Mouse (Mus musculus) gastrocnemius, postnatal 36 days (tissue): Measurements from ENCODE around the gene Myog. TPM values are rescaled to one million over a fixed set of nuclear protein-coding genes. Genes with fewer than 3 reads are reported as not detected.
"Not testable (repeated sequence)": the region's sequence is repeated elsewhere in the genome, so short reads cannot be mapped to it uniquely, and the experiment has no call there.

Experiments
- DNase-seq, 2 experiments: peaks; one replicate each; pipeline ENCODE4 v3.0.0; 2022
- intact Hi-C: fragments of 180-260 bp; cut with DNase I; formaldehyde crosslinking; loops from one replicate; pipeline ENCODE4 v1.15.1; 2025
- long read RNA-seq, 2 experiments: library from polyadenylated mRNA; stranded (forward); transcript quantifications; one replicate each; pipeline ENCODE4 v2.0.0; 2021
- total RNA-seq, 2 experiments: library from RNA; stranded (reverse); gene quantifications; 2 replicates each; pipeline ENCODE4 v1.2.3; 2021

The Myog gene
- total RNA-seq = 10 to 100 TPM; 20.1 to 20.9 TPM
- long read RNA-seq, experiment 1, transcript Myog-201 (3 exons, 1,495 nt) = major isoform, 32 of 42 reads
- long read RNA-seq, experiment 1, partial matches to known transcripts = 0 of 42 reads
- long read RNA-seq, experiment 1, other reads (novel, unspliced or antisense) = 10 of 42 reads
- long read RNA-seq, experiment 2, transcript Myog-201 (3 exons, 1,495 nt) = major isoform, 54 of 67 reads
- long read RNA-seq, experiment 2, partial matches to known transcripts = 12 of 67 reads
- long read RNA-seq, experiment 2, other reads (novel, unspliced or antisense) = 1 of 67 reads

DNA sequence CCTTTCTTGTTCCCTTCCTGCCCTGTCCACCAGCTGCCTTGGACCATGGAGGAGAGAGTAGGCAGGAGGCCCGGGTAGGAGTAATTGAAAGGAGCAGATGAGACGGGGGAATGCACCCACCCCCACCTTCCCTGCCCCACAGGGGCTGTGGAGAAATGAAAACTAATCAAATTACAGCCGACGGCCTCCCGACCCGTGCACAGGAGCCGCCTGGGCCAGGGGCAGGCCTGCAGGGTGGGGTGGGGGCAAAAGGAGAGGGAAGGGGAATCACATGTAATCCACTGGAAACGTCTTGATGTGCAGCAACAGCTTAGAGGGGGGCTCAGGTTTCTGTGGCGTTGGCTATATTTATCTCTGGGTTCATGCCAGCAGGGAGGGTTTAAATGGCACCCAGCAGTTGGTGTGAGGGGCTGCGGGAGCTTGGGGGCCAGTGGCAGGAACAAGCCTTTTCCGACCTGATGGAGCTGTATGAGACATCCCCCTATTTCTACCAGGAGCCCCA is at the start of gene Myog:
Myog (plus strand) TSS at position 392 of the 502 bp plus-strand sequence.
- intact Hi-C loops = no loop called here
- peak; percentile 35 for DNase-seq

DNA sequence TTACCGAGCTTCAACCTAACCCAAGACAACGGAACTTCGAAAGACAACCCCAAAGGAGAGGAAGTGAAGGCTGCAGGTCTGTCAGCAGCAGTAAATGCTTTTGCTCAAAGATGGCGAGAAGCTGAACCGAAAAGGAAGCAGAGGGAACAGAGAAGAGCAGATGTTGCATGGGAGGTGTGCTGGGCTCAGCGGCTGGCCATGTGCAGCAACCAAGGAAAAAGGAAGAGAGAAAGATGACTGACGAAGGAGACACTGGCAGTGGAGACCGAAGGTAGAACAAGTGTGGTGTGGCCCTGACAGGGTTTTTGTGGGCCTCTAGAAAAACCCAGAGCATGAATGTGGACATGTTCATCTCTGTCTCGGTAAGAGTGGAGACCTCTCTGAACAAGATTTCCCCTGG is 49.1 kb upstream of the Myog start:
- no peak for DNase-seq
- intact Hi-C loops = loop anchor here (2.0 kb wide), 1 partner anchor 82 kb away; no protein-coding TSS in a partner anchor

DNA sequence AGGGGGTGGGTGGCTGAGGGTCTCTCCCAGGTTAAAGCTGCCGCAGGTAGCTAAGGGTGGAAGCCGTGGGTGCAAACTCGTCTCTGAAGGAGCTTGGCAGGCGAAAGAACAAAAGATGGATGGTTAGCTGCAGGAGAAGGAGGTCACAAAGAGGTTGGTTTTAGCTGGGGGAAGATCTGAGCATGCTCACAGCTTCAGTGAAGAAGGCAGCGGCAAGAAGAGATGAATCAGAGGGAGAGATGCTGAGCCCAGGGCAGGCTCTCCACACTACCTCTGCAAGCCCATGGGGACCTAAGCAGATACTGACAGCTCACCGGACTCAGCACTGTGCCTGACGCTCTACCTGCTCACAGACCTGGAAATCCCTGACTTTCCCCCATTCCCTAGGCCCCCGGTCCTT is 48.5 kb upstream of the Myog start:
- no peak for DNase-seq
- intact Hi-C loops = loop anchor here (2.0 kb wide), 1 partner anchor 82 kb away; no protein-coding TSS in a partner anchor

DNA sequence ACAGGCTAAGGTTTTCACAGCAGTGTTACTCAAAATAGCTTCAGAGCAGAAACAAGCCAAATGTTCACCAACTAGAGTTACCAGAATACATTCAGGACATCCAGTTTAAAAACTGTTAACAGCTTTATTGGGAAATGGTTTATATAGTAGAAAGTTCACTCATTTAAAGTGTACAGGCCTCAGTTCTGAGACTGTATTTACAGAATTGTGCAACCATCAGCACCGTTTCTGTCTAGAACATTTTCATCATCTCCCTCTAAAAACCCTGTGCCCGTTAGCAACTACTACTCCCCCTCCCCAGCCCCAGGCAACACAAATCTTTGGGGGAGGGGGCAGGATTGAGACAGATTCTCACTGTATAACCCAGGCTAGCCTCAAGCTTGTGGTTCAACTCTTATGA is 47.5 kb upstream of the Myog start:
- DNase-seq = no peak
- intact Hi-C loops = loop anchor here (2.0 kb wide), 2 partner anchors 31 to 35 kb away; no protein-coding TSS in a partner anchor

DNA sequence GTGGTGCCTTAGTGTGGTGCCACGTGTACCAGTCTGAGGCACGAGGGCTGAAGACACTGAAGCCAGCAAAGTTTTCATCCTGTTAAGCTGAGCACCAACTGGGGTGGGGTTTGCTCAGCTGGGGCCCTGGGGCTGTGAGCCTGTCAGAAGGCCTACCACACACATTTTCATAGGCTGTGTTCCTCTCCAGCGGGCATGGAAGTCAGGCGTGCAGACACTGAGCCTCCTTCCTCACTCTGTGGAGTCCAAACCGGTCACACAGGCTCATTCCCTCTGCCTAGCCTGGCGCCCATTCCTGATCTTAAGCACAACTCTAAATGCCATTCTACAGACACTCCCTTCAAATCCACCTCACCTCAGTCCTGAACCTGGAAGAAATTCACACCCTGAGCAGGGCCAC is 46.3 kb upstream of the Myog start:
- intact Hi-C loops = loop anchor here (2.0 kb wide), 2 partner anchors 29 to 37 kb away; no protein-coding TSS in a partner anchor

DNA sequence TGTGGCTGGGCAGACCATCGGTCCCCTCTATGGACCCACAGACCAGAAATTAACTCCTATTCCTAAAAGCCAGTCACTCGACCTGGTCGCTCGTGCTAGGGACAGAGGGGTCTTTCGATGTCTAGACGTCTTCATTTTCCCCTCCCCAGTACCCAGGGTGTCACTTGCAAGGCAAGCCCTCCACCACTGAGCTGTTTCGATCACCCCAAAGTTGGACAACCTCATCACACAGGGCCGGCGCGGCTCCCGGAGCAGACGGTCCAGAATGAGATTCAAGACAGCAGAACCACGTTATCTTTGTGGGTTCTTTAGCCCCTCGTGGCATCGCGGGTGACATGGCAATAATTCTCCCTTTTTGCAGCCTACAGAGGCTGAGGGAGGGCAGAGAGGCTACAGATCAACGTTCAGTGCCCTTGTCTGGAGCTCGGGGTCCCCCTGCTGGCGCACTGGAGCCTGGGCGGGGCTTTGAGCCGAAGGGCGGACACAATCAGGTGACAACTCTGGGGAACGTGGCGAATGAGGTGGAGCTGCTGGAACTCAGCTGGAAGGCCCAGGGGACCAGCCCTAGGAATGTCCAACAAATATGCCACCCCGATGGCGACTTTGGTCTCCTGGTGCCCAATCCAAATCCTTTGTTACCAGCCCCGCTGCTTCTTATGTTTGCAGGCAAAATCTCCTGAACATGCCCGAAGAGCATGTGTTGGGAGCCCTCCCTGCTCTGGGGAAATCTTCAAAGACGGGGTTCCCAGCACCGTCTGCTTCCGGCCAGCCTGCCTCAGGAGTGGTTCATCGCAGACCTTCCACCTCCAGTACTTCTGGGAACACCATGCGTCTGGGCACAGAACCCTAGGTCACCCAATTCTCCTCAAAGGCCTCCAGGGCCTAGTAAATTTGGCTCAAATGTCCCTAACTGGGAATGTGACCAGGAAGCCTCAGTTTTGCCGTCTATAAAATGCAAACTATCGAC is 45.6 kb upstream of the Myog start:
- intact Hi-C loops = loop anchor here (1.0 to 2.0 kb wide), 3 partner anchors 29 to 93 kb away; no protein-coding TSS in a partner anchor
- DNase-seq = peak; percentile 83 to 87

More for the DNA sequence above, 46.3 kb upstream of the Myog start:
- no peak for DNase-seq

DNA sequence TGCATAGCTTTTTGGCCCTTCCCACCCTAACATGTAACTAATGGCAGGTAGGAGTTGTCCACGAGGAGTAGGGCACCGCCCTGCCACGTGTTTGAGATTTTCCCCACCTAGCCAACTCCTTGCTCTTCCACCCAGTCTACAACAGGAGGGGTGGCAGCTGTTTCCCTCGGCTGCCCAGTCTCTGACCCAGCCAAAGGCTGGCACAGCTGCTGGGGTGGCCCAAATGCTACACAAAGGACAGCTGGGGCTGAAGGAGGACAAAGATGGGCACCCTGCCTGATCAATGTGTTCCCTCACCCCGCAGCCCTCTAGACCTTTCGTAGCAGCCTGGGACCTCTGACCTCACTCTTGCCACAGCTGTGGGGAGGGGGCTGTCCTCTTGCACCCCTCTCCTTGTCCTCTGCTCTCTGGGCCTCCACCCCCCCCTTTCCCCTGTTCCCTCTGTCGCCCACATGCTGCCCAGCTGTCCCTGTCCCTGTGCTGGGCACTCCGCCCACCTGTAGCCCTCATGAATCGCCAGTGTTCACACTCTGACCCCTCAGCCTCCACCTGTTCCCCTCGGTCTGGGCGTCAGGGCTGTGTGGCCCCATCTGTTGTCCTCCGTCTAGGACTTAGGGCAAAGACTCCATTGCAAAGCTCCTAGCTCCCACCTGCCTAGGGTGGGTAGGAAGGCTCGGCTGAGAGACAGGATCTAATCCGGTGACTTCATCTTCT is 44.6 kb upstream of the Myog start:
- DNase-seq = no peak
- intact Hi-C loops = no loop called here

DNA sequence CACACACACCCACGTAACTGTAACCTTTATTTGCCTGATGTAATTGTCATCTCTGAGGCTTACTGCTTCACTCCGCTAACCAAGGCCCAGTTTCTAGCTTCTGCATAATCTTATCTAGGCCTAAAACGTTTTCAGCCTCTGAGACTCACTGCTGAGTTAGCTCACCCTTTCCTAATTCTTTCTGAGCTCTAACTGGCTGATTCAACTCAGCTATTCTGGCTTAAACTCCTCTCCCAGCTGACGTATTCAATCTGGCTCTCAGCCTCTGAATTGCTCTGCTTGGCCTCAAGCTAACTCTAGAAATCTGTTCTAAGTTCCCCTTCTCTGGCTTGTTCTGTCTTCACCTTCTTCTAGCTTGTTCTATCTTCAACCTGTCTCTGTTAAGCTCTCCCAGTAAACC is 43.2 kb upstream of the Myog start:
- intact Hi-C loops = no loop called here
- DNase-seq = no peak

DNA sequence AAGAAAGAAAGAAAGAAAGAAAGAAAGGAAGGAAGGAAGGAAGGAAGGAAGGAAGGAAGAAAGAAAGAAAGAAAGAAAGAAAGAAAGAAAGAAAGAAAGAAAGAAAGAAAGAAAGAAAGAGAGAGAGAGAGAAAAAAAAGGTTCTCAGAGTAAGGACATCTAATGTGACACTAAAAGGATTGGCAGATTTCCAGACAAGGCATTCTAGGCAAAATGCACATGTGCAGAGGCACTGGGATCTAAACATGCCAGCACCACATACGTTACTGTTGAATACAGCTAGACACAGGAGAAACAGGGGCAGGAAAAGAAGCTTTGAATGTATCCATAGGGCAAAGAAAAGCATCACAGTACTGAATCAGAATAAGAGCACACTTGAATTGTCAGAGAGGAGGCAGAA is 40.1 kb upstream of the Myog start:
- DNase-seq, intact Hi-C loops: not testable (repeated sequence)

DNA sequence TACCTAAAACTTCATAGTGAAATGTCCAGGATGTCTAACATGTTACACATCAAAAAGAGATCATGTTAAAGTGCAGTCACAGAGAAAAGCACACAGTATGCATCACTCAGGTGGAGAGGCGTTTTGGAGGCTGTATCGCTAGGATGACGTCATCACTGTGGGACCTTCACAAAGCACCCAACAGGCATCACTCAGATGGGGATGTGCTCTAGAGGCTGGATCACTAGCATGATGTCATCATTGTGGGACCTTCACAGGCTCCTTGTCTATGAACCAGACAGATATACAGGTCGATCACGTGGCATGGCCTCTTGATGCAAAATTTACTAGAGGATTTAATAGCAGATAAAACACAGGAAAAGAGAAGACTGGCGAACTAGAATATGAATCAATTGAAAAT is 25.4 kb upstream of the Myog start:
- intact Hi-C loops = no loop called here
- no peak for DNase-seq

DNA sequence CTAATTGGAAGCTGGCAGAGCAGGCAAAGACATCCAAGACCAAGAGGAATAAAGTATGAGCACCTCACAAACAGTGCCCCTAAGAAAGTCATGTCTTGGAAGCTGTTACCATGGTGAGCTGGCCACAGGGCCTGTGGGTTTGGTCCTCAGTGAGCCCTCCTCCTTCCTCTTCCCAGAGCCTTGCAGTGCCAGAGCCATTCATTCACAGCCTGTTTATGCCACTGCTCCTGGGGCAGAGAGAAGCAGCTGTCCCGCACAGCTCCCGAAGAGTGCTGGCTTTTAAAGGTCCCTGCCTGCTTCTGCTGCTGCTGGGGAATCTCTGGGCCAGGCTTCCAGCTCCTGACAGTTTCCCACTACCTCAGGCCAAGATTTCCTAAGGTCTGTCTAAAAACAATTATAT is 24.0 kb upstream of the Myog start:
- intact Hi-C loops = no loop called here
- no peak for DNase-seq

DNA sequence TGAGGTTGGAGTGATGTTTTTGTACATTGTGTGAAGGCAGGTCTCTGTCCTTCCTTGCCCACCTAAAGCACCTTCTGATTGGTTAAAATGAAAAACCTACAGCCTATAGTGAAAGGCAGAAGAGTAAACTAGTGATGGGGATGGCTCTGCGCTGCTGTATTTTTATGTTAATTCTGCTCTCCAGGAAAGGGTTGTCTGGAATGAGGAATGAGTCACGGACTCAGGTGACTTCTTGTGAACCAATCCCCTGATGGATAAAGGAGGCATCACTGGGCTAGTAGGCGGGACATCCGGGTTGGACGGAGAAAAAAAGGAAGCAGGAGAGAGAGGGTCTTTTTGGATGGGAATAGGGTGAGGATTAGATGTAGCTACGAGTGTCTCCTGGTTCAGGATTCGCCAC is 19.8 kb upstream of the Myog start:
- DNase-seq = no peak
- intact Hi-C loops = no loop called here

DNA sequence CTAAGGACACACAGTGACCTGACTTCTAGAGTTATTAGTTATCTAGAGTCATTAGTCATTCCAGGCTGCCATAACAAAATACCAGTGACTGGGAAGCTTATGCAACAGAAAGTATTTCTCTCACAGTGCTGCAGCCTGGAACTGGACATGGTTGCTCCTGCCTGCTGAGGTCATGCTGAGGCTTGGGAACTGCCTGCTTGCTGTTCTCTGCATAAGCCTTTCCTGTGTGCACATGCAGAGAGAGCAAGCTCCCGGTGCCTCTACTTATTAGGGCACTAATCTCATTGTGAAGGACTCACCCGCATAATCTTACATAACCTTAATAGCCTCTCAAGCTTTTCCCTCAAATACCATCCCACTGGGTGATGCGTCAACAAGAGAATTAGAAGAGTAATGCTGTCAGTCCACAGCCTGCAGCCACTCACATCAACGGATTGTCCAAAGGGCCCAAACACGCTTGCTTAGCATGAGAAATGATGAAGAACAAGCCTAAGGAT is 17.0 kb upstream of the Myog start:
- intact Hi-C loops = loop anchor here (2.0 kb wide), 1 partner anchor 30 kb away; no protein-coding TSS in a partner anchor

DNA sequence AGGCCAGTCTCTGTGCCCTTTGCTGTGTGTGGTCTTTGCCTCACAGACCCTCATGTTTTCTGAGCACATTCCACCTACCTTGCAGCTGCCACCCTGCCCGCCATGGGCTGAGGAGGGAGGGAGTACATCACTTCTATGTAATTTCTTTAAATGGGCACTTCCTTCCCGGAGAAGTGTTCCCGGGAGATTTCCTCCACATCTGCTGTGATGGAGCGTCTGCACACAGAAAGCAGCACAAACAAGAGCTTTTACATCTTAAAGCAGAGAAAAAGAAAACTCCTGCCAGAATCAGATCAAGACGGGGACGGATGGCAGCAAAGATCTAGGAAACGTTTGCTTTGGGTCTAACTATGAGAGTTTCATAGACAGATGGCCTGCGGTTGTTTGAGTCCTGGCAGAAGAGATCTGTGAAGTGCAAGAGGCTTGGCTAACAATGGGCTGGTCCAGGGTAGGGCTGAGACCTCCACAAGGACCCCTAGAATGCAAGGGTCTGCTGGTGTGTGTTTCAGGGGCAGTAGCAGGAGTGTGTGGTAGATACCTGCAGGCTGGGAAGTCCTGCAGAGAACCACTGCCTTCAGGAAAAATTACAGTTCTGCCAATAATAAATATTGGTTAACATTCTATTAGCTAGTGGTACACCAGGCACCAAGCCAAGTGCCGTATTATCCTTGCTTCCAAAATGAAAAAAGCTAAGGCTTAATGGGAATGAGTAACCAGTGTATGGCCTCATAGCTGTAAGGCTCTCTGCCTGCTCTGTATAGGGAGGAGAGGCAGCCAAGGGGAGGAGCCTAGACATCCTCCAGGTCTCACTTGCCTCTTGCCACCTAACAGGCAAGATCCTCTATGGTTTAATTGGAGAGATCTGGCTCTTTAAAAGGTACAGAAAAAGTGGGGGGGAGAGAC is 16.0 kb upstream of the Myog start:
- intact Hi-C loops = loop anchor here (2.0 kb wide), 1 partner anchor 31 kb away; no protein-coding TSS in a partner anchor
- DNase-seq = no peak

More for the DNA sequence above, 17.0 kb upstream of the Myog start:
- no peak for DNase-seq

DNA sequence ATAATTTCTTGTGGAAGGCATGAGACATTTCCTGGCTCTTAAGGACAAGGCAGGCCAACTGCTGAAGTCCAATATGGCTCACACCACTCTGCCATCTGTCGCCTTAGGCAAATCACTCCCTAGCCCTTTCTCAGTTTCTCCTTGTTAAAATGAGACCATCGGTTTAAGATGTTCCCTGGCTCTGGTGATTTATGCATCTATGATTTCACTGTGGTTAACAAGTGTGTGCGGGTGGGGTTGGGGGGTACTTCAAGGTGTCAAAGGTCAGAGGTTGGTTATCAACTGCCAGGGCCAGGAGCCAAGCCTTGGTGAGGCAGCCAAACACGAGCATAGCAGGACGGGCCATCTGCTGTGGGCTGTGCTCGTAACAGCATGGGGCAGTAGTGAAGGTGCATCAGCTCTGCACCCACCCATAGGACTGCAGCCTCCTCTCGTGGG is 15.3 kb upstream of the Myog start:
- intact Hi-C loops = no loop called here
- DNase-seq = peak in 1 of 2 experiments; percentile 37

DNA sequence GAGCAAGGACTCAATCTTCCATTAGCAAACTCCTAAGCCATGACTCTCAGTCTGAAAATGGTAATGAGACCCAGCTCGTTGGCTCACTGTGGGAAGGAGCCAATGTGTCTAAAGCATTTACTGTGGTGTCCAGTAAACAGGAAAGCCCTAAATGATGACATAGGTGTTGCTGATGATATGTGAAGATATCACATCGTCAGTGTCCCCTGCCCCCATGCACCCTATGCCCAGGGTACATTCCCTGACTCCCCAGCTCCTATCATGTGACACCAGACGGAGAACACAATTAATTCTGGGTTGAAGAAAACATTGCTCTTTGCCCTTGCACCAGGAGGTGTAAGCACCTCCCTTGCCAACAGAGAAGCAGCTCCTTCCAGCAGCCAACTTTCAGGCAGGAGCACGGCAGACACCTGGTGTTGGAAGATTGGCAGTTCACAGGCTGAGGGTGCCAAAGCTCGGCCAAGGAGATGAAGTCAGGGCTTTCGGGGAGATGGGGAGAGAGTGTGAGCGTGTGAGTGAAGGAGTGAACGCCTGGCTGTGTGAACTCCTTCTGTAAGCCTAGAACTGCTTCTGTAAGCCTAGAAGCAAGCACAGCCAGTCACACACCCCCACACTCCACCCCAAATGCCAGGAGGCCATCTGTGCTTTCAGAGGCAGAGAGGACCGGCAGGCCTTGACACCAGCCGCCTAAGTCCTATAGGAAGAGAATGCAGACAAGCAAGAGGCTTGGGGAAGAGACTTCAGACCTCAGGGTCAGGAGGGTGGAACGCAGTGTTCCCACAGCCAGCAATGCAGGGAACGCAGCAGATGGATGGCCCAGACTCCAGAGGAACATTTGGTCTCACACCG is 13.9 kb upstream of the Myog start:
- intact Hi-C loops = no loop called here
- peak in 1 of 2 experiments; percentile 28 for DNase-seq

DNA sequence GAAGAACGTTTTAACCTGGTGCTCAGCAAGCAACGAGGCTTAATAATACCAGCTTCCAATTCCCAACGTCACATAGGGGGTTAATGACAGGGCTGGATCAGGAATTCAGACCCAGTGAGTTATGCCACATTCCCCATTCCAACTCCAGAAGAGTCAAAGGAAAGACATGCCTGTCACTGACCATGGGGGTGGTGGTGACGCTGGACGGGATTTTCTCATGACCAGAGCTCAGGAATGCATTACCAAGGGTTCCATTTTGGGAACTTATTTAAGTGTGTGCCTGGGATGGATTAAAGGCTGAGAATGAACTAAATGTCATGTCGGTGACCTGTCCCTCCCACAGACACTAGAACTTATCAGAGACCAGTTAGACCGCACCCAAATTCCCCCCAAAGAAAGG is 13.0 kb upstream of the Myog start:
- no peak for DNase-seq

DNA sequence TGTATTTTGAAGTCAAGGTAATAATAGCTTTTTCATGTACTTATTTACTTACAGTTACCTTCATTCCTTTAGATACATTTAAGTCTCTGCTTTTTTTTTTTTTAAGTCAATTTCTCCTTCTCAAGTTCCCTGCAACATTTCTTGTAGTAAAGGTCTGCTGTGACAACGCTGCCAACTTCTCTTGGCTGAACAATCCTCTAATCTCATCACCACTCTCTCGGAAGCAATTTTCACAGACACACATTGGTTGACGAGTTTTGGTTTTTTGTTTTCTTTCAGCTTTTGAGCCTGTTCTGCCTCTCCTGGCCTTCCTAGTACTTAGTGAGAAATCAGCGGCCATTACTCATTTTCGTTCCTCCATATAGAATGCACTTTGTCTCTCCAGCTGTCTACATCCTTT is 9.6 kb upstream of the Myog start:
- DNase-seq = no peak
- intact Hi-C loops = no loop called here

More for the DNA sequence above, 13.0 kb upstream of the Myog start:
- intact Hi-C loops = no loop called here
